Mouse (Mus musculus) layer of hippocampus, adult 9-11 months (tissue): Measurements from ENCODE around the gene Slc37a1.
A peak's percentile ranks its signal among the peaks of the same experiment; 100 is the strongest.

Source experiments
- DNase-seq: peaks from one replicate; pipeline ENCODE4 v3.0.0; 2022

The Slc37a1 gene

DNA sequence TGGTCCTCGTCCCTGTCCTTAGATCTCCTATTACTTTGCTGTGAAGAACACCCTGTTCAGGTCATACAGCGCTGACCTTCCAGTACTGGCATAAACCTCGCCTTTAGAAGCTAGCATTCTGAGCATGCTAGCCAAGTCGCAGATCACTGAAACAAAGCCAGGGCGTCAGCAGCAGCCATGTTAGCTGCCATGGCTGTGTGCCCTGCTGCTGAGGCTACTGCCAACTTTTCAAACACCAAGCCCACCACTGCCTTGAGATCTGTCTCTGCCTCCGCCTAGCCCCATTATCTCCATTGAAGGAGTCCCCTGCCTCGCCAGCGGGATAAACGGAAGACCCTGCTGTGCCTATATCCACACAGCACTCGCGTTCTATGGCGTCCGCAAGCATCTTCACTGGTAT, 74.0 kb downstream of the Slc37a1 start:
- DNase-seq: no peak

GRCm38 (mm10) chr17:31365586-31366166, 79.1 kb downstream of the Slc37a1 start:
- DNase-seq: no peak

DNA sequence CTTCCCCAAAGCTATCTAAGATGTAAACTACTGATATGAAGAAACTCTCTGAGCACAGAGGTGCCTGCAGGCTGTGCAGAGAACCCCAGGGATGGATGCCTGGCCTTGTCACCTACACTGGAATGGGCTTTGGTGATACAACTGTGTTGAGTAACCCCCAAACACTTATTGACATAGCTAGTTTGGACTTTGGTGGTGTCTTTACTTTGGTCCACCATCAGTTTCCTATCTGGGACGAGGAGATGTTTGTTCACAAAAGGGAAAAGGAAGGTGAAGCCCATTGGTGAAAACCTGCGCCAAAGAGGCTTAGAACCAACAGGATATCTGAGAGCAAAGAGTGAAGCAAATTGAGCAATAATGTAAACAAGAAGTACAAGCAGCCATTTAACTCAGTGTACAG, 83.6 kb downstream of the Slc37a1 start:
- no peak for DNase-seq

DNA sequence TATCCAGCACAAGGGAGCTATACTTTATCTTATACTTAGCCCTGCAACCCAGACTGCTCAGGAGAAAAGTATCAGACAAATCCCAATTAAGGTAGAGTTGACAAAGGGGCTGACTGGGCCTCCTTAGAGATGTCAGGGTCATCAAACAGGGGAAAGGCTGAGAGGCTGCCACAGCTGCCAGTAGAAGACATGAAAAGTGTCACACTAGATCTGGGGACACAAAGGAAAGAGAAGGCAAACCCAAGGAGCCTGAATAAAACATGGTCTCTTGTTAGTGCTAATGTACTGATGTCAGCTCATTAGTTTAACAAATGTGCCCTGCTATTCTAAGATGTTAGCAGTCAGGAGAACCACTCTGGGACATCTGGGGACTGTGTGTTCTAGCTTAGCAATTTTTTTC, 84.3 kb downstream of the Slc37a1 start:
- DNase-seq: no peak

DNA sequence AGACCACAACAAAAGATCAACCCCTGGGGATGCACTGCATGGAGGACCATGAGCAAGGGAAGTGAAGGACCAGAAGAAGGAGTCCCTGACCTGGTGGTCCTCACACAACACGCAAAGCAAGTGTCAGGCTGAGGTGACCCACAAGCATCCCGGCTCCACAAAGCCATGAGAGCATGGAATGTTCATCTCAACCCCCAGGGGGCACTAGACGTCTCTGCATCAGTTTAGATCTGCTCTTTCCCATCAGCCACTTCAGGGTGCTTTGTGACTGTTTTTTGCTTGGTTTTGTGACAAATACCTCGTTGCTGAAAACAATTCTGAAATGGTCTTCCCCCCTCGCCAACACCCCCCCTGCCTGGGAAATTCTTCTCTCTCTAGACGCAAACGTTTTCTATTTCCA, 91.4 kb downstream of the Slc37a1 start:
- DNase-seq: peak; percentile 63

DNA sequence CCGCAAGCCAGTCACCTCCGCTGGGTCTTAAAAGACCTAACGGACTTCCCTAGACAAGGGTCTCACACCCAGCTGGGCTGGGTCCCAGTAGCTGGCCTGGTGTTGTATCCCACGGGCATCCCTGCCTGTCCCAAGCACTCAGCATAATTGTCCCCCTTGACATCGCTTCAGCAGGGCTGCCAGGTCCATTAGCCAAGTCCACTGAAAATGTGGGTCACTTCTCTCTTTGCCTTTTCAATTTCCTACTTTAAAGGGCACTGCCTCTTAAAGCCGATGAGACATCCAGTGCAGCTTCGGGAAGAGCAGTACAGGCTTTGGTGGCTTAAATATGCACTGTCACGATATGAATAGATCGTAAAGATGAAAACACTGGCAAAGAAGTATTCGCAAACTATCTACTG, 91.8 kb downstream of the Slc37a1 start:
- peak; percentile 25 for DNase-seq

GRCm38 (mm10) chr17:31379086-31379485, 92.5 kb downstream of the Slc37a1 start:
- DNase-seq: no peak

DNA sequence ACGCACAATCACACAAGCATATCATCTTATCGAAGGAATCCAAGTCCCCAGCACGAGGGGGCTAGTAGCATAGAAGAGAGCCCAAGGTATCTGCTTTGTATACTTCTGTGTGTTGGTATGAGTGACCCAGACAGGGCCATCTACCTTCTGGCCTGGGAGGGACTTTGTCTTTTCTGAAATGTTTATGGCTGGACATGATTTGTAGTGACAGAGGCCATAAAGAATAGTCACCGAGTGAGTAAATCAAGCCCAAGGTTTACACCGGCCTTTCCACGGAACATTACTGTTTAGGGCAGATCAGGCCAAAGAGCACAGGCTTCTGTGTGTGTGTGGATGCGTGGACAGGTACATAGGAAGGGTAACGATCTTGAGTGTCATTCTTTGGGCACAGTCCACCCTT, 93.3 kb downstream of the Slc37a1 start:
- DNase-seq: no peak

GRCm38 (mm10) chr17:31383320-31383719, 96.7 kb downstream of the Slc37a1 start:
- DNase-seq: no peak

DNA sequence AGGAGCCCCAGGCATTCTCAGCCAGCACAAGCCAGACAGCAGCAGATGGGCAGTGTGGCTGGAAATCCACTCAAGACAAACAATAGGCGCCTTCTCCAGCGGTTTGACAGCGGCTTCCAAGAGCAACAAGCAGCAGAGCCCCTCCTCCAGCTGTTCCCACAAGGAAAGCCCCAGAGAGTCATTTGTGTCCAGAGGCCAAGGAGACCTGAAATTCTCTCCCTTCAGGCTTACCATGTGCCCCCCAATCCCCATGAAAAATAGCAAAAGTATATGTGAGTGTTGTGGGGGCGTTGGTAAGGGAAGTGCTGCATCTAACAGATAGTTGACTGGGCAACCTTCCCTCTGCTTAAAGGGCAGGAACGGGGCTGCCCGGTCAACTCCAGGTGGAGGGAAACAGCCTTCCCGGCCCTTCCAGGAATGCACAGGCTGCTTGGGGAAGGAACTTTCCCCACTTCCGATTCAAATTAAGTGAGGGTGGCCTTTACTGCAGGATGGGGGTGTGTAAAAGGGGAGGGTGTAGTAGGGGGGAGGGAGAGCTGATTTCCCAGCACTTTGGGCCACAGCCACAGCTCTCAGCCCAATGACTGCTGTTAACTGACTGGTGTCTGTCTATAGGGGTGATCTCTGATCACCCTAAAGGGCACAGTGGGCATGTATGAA, 98.5 kb downstream of the Slc37a1 start:
- DNase-seq: no peak

DNA sequence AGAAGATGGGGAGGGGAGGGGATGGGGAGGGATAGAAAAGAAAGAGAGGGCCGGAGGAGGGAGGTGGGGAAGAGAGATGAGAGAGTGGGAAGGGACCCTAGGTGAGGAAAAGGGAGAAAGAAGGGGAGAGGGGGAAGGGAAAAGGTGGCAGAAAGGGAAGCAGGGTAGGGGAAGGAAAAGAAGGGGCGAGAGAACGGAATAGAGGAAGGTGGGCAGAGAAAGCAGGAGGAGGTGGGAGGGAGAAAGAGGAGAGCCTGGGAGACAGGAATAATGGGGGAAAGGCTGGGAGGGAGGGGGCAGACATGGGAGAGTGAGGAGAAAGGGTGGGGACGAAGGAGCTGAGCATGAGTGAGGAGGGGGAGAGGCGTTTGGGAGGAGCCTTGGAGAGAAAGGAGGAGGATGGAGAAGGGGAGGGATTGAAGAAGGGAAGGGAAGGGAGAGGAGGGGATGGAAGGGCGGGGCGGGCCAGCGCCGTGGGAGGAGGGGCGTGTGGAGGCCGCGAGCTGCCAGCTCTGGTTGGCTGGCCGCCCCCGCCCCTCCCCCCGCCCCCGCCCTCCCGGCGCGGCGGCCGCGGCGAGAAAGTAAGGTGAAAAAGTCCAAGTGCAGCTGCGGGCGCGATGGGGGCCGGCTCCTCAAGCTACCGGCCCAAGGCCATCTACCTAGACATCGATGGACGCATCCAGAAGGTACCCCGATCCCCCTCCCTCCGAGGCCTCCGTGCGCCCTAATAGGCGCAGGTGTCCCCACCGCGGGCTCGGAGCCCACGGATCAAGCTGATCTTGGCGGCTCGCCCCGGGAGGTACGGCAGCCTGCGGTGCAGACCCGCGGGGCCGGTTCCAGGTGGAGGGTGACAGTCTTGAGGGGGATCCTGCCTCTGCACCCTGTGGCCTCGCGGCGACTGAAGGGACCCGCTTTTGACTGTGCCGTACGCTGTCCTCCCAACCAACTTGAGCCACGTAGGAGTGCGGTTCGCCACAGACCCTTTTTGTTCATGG, 99.4 kb downstream of the Slc37a1 start, which contains the start of gene Pde9a:
Pde9a (plus strand) TSS at position 540 of the 995 bp plus-strand sequence.
- DNase-seq: peak; percentile 41

GRCm38 (mm10) chr17:31386766-31387275, 100.2 kb downstream of the Slc37a1 start:
- no peak for DNase-seq

DNA sequence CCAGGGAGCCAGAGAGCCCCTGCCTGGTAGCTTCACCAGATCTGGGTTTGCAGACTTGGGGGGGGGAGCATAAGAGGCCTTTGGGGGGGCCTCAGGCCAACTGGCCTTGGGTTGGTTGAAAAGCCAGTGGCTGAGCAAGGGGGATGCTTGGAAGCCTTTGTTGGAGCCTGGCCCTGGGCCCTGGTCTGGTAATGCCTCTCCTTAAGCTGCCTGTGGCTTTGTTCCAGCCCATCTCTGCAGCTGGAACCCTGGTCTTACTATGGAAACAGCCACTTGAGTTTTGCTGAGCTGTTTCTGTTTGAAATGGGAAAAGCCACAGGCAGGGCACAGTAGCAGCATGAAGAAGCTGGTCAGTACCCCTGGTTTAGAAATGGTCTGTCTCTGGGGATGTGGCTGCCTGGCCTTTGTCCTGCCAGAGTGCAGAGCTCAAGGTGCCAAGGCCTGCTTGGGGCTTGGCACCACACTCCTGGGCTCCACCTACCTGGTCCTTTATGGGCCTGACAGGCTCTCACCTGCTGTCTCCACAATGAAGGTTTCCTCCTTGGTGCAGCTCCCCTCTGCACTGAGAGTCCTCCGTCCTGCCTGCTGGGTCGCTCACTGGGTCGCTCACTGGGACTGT, 102.9 kb downstream of the Slc37a1 start:
- DNase-seq: no peak

GRCm38 (mm10) chr17:31391462-31391861, 104.9 kb downstream of the Slc37a1 start:
- DNase-seq: no peak

DNA sequence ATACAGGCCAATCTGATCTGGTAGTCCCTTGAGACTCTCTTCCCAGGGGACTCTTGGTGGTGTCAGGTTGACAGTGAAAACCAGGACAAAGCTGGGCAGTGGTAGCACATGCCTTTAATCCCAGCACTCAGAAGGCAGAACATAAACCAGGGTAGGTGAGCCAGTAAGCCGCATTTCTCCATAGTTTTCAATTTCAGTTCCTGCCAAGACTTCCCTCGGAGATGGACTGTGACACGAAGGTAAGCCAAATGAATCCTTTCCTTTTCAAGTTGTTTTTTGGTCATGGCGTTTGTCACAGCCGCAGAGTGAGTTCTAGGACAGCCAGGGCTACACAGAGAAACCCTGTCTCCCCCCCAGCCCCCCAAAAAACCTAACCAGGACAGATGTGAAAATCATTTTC, 105.4 kb downstream of the Slc37a1 start:
- no peak for DNase-seq

GRCm38 (mm10) chr17:31393811-31394210, 107.2 kb downstream of the Slc37a1 start:
- DNase-seq: no peak

DNA sequence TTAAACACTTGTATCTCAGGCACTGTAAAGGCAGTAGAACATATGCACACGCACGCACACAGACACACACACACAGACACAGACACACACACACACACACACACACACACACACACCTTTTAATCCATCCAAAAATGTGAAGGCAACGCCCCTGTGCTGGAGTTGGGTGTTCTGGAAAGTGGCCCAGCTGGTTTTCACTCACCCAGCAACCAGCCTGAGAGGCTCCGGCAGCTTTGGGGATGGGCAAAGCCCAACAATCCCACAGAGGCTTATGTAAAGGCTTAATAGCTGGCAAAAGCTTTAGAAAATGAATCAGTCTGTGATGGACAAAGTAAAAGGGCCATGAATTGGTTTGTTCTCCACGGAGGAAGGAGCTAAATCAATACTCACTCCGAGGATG, 113.7 kb downstream of the Slc37a1 start:
- peak; percentile 58 for DNase-seq
